ENCODE assay signal across 7 mouse cellular contexts in genomic region chr11:57696807-57697251, GRCm38 (mm10). TPM values are rescaled to one million over a fixed set of nuclear protein-coding genes. Genes with fewer than 3 reads are reported as not detected.
DNase-seq lines count a peak whose midpoint lies in the region; ATAC-seq lines count a peak whose summit lies in the region.

No protein-coding gene starts in this region.

- H3K27me3 ChIP-seq in forebrain, embryonic 13.5 days = no peaks in the 10 kb centered on the region
- no peaks in the 10 kb centered on the region for H3K27me3 ChIP-seq in hindbrain, embryonic 14.5 days (ENCODE audit: control insufficient read depth, insufficient read depth, low read length)

- H3K4me3 ChIP-seq in forebrain, embryonic 13.5 days = no peak overlapping the region
- H3K4me3 ChIP-seq in hindbrain, embryonic 14.5 days (replicated peaks; ENCODE audit: low read length) = no peak overlapping the region

- H3K36me3 ChIP-seq in forebrain, embryonic 13.5 days (ENCODE audit: poor library complexity, severe bottlenecking) = no peaks in the 10 kb centered on the region
- H3K36me3 ChIP-seq in hindbrain, embryonic 14.5 days (replicated peaks; ENCODE audit: control insufficient read depth, insufficient read depth) = no peaks in the 10 kb centered on the region

- H3K4me1 ChIP-seq in forebrain, embryonic 13.5 days = peaks cover 33% of the 10 kb centered on the region
- H3K4me1 ChIP-seq in hindbrain, embryonic 14.5 days (replicated peaks; ENCODE audit: control insufficient read depth, insufficient read depth, low read length) = peaks cover 30% of the 10 kb centered on the region

- DNase-seq in embryo, embryonic 11 days = peak; percentile 55
- DNase-seq in hindbrain, embryonic 14.5 days (ENCODE audit: low spot score) = peak; percentile 59
- DNase-seq in lung, postnatal 25 days (ENCODE audit: low spot score) = peak; percentile 62
- no peak for DNase-seq in thymus, postnatal 4 days
- DNase-seq in frontal cortex, postnatal 14 days (ENCODE audit: low spot score in 2 of 2) = no peak

- 22% methylated on average over 5 of the region's 5 CpGs for WGBS in forebrain, embryonic 13.5 days
- WGBS in hindbrain, embryonic 14.5 days = 6% methylated on average over 5 of the region's 5 CpGs

- H3K9ac ChIP-seq in forebrain, embryonic 13.5 days = no peak overlapping the region
- peak overlapping the region; percentile 14; the same call in 1 of the 2 replicates for H3K9ac ChIP-seq in hindbrain, embryonic 14.5 days

- H3K9me3 ChIP-seq in forebrain, embryonic 13.5 days (replicated peaks) = no peaks in the 10 kb centered on the region
- H3K9me3 ChIP-seq in hindbrain, embryonic 14.5 days (ENCODE audit: control insufficient read depth, low read length) = no peaks in the 10 kb centered on the region

- H3K27ac ChIP-seq in forebrain, embryonic 13.5 days = no peak overlapping the region
- H3K27ac ChIP-seq in hindbrain, embryonic 14.5 days = peak overlapping the region; percentile 75

- peak overlapping the region; percentile 50 for H3K4me2 ChIP-seq in forebrain, embryonic 13.5 days
- H3K4me2 ChIP-seq in hindbrain, embryonic 14.5 days (replicated peaks) = peak overlapping the region; percentile 42

- peak; percentile 67; the same call in 1 of the 2 replicates for ATAC-seq in forebrain, embryonic 13.5 days
- peak; percentile 64; the same call in 1 of the 2 replicates for ATAC-seq in hindbrain, embryonic 14.5 days (ENCODE audit: low FRiP score)
- no peak for ATAC-seq in erythroblast, adult 5-6 weeks (replicated peaks; ENCODE audit: low FRiP score, poor library complexity, severe bottlenecking)

RNA-seq across cellular contexts. Expression of gene Galnt10, which starts 51.6 kb away (rescaled TPM):
- polyA plus RNA-seq in forebrain, embryonic 13.5 days (2015; fragmentation: Nextera tagmentation; extraction: Ambion mirVana) = 10.4 and 10.7 TPM in 2 replicates
- polyA plus RNA-seq in hindbrain, embryonic 14.5 days (2014; fragmentation: Nextera tagmentation; extraction: Ambion mirVana) = 8.8 and 9.8 TPM in 2 replicates
- total RNA-seq in erythroblast, adult 5-6 weeks (2015; ENCODE audit: low replicate concordance) = 39.4 and 43.5 TPM in 2 replicates
- total RNA-seq in erythroblast, adult 5-6 weeks (2017; ENCODE audit: low replicate concordance) = 102 and 103 TPM in 2 replicates

Comparison
In these comparisons a context has a peak if more than half of its experiments do, and no peak if none do; other contexts are left out.
1. DNase-seq: peak in embryo, embryonic 11 days (single experiment), hindbrain, embryonic 14.5 days (single experiment) and lung, postnatal 25 days (single experiment); none in thymus, postnatal 4 days (single experiment) and frontal cortex, postnatal 14 days (0 of 2).